Mouse (Mus musculus): ENCODE measurements around the gene Vps25.

Gene Vps25

GRCm38 (mm10) chr11:101245071-101245470 is 8.4 kb upstream of the Vps25 start:
- no peak for DNase-seq (ENCODE audit: low spot score)

GRCm38 (mm10) chr11:101245855-101246701 is 7.4 kb upstream of the Vps25 start, which contains the start of gene Ramp2:
Gene Ramp2, plus strand, starts transcription at chr11:101246028.
- DNase-seq (ENCODE audit: low spot score), result peak; percentile 78

DNA sequence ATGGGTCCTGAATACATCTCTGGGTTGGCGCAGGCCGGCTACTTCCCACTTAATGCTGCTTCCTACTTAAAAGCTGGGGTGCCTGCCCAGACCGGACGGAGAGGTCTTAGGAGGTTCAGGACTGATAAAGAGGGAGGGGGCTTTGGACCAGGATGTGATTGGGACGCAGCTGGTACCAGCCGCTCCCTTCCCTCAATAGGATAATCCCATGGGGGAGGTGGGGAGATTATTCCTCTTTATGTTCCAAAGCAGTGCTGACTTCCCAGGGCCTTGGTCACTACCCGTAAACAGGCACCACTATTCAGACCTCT is 6.8 kb upstream of the Vps25 start:
- no peak for DNase-seq (ENCODE audit: low spot score)

- DNase-seq (ENCODE audit: low spot score), result no peak
Observed at GRCm38 (mm10) chr11:101247521-101248030, 5.9 kb upstream of the Vps25 start.

DNA sequence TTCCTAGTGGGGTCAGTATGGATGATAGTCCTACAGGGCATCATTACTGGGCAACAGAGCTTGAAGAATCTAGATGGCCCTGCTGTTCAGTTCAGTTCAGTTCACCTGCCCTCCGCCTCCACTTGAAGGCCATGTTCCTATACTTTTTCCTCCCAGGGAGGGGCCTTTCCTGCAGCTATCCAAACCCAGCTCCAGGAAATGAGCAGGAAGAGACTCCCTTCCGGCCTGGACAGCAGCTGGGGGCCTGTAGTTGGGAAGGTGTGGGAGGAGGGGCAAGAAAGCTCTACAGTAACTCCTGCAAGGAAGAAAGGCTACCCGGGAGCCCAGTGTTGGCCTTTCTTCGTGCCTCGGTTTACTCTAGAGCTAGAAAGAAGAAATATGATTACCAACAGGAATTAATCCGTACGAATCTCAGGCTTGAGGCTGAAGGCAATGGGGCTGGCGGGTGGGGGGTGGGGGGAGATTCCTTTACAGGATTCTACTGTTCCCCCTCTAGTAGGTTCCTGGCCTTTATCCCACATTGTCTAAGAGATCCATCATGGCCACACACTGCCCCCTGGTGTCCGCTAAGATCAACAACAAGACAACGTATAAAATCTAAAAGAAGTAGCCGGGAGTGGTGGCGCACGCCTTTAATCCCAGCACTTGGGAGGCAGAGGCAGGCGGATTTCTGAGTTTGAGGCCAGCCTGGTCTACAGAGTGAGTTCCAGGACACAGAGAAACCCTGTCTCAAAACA is 5.1 kb upstream of the Vps25 start:
- DNase-seq (ENCODE audit: low spot score), result peak; percentile 80

- DNase-seq (ENCODE audit: low spot score), result no peak
Observed at GRCm38 (mm10) chr11:101251031-101251430, 2.5 kb upstream of the Vps25 start.

DNA sequence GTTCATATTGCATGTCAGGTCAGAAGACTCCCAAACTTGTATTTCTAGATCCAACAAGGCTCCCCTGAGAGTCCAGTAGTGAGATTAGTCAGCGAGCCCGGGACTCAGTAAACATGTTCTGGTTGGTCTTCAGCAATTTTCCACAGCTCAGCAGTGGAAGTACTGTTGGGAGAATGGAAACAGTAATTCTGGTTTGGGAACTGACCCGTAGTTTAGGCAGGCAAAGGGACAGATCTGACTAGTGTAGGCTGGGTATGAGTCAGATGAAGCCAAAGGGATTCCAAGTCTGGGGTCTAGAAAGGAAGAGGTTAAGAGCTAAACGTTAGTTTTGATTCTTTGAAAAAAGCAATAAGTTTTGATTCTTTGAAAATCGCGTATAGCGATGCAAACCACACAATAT is 566 bp upstream of the Vps25 start:
- DNase-seq (ENCODE audit: low spot score), result no peak

GRCm38 (mm10) chr11:101255826-101256775 is 2.6 kb downstream of the Vps25 start:
- DNase-seq (ENCODE audit: low spot score), result no peak

GRCm38 (mm10) chr11:101259261-101259712 is 5.8 kb downstream of the Vps25 start:
- no peak for DNase-seq (ENCODE audit: low spot score)

DNA sequence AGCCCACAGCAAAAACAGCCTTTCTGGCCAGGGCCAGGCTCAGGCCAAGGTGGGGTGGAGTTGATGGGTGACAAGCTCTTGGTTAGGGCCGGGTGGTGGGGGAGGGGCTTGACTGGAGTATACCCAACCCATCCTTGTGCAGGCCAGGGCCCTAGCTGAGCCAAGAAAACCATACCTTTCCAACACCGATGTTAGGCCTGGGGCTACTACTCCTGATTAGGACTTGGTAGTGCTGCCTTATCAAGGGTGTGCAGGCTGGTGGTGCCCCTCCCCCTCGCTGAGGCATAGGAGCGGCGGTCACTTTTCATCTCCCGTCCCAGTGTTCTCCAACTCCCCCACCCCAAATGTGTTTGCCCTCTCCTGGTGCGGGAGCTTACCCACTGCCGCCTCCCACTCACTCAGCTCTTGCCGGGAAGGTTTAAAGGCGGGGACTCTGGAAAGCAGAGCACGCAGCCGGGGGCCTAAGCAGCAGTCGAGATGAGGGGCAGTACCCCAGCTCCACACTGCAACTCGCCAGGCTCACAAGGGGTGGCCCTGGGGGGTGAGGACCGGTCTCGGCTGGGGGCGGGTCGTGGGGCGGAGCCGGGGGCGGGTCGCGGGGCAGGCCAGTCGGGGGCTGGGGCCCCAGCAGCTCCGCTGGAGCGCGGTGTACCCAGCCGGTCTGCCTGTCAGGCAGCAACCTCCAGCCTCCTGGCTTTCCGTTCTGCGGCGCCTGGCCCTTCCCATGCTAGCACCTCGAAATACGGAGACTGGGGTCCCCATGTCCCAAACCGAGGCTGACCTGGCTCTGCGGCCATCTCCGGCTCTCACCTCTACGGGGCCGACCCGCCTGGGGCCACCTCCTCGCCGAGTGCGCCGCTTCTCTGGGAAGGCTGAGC is 6.7 kb downstream of the Vps25 start, which contains the start of gene Wnk4:
TSS of gene Wnk4 (plus strand) at position 620 of the 878 bp plus-strand sequence.
- DNase-seq (ENCODE audit: low spot score), result no peak

GRCm38 (mm10) chr11:101260826-101261380 is 7.4 kb downstream of the Vps25 start:
- DNase-seq (ENCODE audit: low spot score), result no peak

DNA sequence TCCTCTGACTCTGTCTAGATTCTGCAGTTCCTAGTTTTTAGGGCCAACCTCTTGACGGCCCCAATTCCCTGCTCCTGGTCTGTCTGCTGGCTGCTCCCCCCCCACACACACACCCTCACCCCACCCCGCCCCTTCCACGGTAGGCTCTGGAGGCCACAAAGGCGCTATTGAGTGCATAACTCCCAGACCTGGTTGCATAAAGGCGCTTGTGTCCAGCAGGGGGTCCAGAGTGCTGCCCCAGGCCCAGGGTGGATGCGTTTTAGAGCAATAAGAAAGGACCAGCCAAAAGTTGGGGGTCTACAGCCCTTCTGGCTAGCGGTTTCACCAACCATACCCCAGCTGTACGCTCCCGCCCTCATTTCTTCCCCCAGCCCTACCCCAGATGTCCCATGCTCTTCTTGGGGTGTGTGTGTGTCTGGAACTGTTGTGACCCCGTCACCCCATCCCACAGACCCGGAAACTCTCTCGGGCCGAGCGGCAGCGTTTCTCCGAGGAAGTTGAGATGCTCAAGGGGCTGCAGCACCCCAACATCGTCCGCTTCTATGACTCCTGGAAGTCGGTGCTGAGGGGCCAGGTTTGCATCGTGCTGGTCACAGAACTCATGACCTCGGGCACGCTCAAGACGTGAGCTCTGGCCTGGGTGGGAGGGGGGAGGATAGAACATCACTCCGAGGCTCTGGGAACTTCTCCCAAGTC is 8.9 kb downstream of the Vps25 start:
- DNase-seq (ENCODE audit: low spot score), result no peak

DNA sequence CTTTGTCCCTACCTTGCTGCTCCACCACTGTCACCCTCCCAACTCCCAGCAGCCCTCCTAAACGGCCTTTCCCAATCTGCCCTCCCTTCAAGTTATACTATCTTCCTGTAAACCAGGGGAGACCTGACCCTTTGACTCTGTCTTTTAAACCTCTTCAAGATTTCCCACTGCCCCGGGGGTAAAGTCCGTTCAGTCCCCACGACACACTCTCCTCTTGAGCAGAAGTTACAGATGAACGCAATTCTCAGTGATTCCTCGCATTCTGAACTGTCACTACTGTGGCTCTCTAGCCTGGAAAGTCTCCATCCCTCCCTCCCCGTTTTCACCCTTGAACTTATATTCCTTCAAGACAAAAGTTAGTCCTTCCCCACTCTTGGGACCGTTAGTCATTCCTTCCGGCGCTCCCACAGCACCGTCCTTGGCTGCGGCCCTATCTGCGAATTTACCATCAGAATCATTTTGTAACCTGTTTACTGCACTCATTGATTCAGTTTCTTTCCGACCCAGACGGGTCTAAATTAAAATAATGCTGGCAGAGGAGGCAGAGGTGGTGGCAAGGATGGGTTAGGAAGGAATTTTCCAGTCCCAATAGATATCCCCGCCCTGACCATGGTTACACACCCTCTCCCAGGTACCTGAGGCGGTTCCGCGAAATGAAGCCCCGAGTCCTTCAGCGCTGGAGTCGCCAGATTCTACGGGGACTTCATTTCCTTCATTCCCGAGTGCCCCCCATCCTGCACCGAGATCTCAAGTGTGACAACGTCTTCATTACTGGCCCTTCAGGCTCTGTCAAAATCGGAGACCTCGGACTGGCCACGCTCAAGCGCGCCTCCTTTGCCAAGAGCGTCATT is 9.9 kb downstream of the Vps25 start:
- no peak for DNase-seq (ENCODE audit: low spot score)

DNA sequence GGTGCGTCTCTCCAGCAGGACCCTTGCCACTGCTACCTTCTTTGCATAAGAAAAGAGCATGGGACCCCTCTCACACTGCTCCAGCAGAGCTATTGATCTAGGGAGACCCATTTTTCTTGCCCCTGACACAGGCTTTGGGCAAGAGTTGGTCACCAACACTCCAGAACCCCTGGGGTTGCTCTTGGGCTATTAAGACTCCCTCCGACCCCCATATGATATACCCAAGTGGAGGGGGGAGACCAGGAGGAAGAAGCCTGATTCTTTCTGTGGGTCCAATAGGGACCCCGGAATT is 10.4 kb downstream of the Vps25 start:
- no peak for DNase-seq (ENCODE audit: low spot score)

- no peak for DNase-seq (ENCODE audit: low spot score)
Observed at GRCm38 (mm10) chr11:101264954-101265471, 11.5 kb downstream of the Vps25 start.

GRCm38 (mm10) chr11:101265906-101266305 is 12.4 kb downstream of the Vps25 start:
- DNase-seq (ENCODE audit: low spot score), result no peak

- DNase-seq (ENCODE audit: low spot score), result no peak
Observed at GRCm38 (mm10) chr11:101269577-101270116, 16.1 kb downstream of the Vps25 start.

DNA sequence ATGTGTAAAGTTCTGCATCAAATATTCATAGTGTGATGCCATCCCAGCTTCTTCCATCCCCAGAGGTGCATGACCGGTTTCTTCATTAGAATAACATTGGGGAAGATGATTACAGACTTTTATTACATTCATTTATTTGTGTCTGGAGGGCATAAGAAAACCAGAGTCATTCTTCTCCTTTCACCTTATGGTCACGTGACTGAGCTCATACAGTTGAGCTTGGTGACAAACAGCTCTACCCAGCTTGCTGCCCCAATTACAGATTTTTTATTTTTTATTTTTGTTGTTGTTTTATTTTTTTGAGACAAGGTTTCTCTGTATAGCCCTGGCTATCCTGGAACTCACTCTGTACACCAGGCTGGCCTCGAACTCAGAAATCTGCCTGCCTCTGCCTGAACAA is 18.9 kb downstream of the Vps25 start:
- DNase-seq (ENCODE audit: low spot score), result no peak

GRCm38 (mm10) chr11:101275309-101275708 is 21.8 kb downstream of the Vps25 start:
- DNase-seq (ENCODE audit: low spot score), result no peak
